Mouse (Mus musculus) heart, embryonic 13.5 days (tissue): ENCODE measurements around the gene Mta3. TPM values are rescaled to one million over a fixed set of nuclear protein-coding genes. Genes with fewer than 3 reads are reported as not detected.
"Not testable (repeated sequence)": the region's sequence is repeated elsewhere in the genome, so short reads cannot be mapped to it uniquely, and the experiment has no call there.

Experiments
- ATAC-seq: fragments of 200-750 bp; cut with Nextera tagmentation; 2 replicates; pipeline ENCODE4 v1.8.0; 2017; ENCODE audit warnings: moderate TSS enrichment; ENCODE audit not compliant: insufficient number of reproducible peaks, low FRiP score, low TSS enrichment; ENCODE audit errors: extremely low read depth
- H3K27ac ChIP-seq: fragments of 300-500 bp; sonication (generic); replicated peaks from 2 replicates; pipeline ENCODE4 v1.5.1; 2015; ENCODE audit warnings: moderate library complexity, mild to moderate bottlenecking, inconsistent platforms
- H3K27me3 ChIP-seq: fragments of 300-500 bp; sonication (generic); replicated peaks from 2 replicates; pipeline ENCODE4 v1.6.1; 2015; ENCODE audit warnings: mild to moderate bottlenecking, inconsistent platforms
- H3K36me3 ChIP-seq: fragments of 300-500 bp; sonication (generic); 2 replicates; pipeline ENCODE4 v1.6.1; 2015; ENCODE audit warnings: mild to moderate bottlenecking, inconsistent platforms
- H3K4me1 ChIP-seq: fragments of 300-500 bp; sonication (generic); 2 replicates; pipeline ENCODE4 v1.6.1; 2015; ENCODE audit warnings: inconsistent platforms
- H3K4me2 ChIP-seq: fragments of 300-500 bp; sonication (generic); 2 replicates; pipeline ENCODE4 v1.6.1; 2015; ENCODE audit warnings: inconsistent platforms, mild to moderate bottlenecking, moderate library complexity
- H3K4me3 ChIP-seq: fragments of 300-500 bp; sonication (generic); 2 replicates; pipeline ENCODE4 v1.5.1; 2015; ENCODE audit warnings: moderate library complexity, mild to moderate bottlenecking, inconsistent platforms
- H3K9ac ChIP-seq: fragments of 300-500 bp; sonication (generic); 2 replicates; pipeline ENCODE4 v1.6.1; 2015; ENCODE audit warnings: inconsistent platforms, mild to moderate bottlenecking, moderate library complexity
- H3K9me3 ChIP-seq: fragments of 300-500 bp; sonication (generic); 2 replicates; pipeline ENCODE4 v1.6.1; 2016; ENCODE audit warnings: inconsistent platforms
- WGBS: fragments of 180-500 bp; shearing (Covaris S2); methylation state at CpG from one replicate; pipeline ENCODE4 v1.1.7; 2015; ENCODE audit warnings: mixed read lengths; 5-methylcytosine and 5-hydroxymethylcytosine counted together
- polyA plus RNA-seq: library from polyadenylated mRNA; unstranded; fragments of >200 nt; fragmentation: Nextera tagmentation; extraction: Ambion mirVana; gene quantifications from 2 replicates; pipeline ENCODE4 v1.2.1, GENCODE M21; 2015

Mta3 gene
- polyA plus RNA-seq, 1 experiment from 2014 or later, result 34.9 TPM

DNA sequence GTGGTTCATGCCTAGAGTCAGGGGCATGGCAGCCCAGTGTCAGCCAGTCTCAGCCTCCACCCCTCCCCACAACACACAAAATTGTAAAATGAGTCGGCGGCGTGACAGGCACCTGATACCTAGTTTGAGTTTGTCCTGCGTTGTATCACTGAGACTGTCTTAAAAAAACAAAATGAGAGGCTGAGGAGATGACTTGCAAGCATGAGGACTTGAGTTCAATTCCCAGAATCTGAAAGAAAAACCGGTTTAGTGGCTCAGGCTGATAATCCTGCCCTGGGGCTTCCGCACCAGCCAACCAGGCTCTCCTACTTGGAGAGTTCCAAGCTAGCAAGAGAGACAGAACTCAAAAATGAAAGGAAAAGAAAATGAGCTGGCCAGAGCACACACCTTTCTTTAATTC, 2.9 kb downstream of the Mta3 start:
- Histone ChIP-seq H3K36me3 (peaks cover 44% of the 10 kb centered on the region), H3K4me1 (peaks cover 22% of the 10 kb centered on the region), H3K9ac (no peak overlapping the region), H3K4me2 (no peak overlapping the region), H3K4me3 (no peak overlapping the region), H3K27me3 (no peaks in the 10 kb centered on the region), H3K27ac (no peak overlapping the region), H3K9me3 (no peaks in the 10 kb centered on the region)
- WGBS, result 80% methylated on average over 6 of the region's 6 CpGs
- no peak for ATAC-seq

DNA sequence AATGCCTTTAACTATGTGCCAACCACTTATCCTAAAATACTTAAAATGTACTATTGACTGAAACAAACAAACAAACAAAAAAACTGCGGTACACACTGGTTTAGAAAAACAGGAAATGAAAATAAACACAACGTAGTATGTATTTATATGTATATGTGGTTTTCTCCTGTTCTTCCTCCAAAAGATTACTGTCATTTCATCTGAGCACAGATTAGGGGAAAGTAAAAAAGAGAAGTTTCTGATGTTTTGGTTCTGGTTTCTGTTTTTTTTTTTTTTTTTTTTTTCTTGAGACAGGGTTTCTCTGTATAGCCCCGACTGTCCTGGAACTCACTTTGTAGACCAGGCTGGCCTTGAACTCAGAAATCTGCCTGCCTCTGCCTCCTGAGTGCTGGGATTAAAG, 3.6 kb downstream of the Mta3 start:
- 89% methylated on average over 2 of the region's 3 CpGs for WGBS
- H3K4me2 ChIP-seq, ATAC-seq, H3K9me3 ChIP-seq, H3K27ac ChIP-seq, H3K9ac ChIP-seq, H3K4me3 ChIP-seq, H3K27me3 ChIP-seq: not testable (repeated sequence)
- Histone ChIP-seq H3K4me1 (peaks cover 22% of the 10 kb centered on the region), H3K36me3 (peaks cover 50% of the 10 kb centered on the region)

DNA sequence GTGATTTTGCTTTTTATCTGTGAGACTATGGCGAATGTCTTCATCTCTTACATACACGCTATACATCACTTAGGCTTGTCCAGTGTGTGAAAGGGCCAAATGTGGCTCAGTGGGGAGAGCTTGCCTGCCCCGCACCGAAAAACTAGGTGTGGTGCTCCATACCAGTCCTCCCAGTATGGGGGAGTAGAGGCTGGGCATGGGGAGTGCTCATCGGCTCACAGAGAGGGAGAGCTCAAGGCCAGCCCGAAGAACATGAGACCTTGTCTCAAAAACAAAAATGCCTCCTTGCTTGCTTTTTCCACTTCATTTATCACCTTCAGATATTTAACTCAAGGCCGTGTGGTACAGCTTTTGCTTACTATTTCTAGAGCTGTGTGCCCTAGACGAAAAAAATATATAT, 4.7 kb downstream of the Mta3 start:
- Histone ChIP-seq H3K27me3 (no peaks in the 10 kb centered on the region), H3K4me3 (no peak overlapping the region), H3K4me1 (peaks cover 17% of the 10 kb centered on the region), H3K9me3 (no peaks in the 10 kb centered on the region), H3K9ac (no peak overlapping the region), H3K4me2 (no peak overlapping the region), H3K27ac (no peak overlapping the region), H3K36me3 (peaks cover 62% of the 10 kb centered on the region)
- no peak for ATAC-seq
- 91% methylated on average over 8 of the region's 8 CpGs for WGBS

DNA sequence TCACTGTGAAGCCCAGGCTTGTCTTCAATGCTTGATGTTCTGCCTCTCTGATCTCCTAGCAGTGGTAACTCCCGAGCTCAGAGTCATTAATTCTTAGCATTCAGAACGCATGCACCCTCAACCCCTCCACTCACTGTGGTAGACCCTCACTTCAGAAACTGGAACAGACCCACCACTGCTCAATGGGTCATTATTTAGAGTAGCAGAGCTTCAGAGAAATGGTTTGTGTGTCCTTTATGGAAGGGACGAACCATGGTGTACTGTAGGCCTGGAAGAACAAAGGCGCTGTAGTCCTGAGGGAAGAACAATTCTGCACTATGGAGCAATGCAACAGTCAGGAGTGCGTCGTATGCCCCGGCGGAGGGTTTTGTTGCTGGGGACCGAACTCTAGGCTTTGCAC, 6.4 kb downstream of the Mta3 start:
- Histone ChIP-seq H3K9me3 (peaks cover 10% of the 10 kb centered on the region), H3K4me1 (peaks cover 11% of the 10 kb centered on the region), H3K36me3 (peaks cover 79% of the 10 kb centered on the region), H3K4me3 (no peak overlapping the region), H3K9ac (no peak overlapping the region), H3K4me2 (no peak overlapping the region), H3K27me3 (no peaks in the 10 kb centered on the region), H3K27ac (no peak overlapping the region)
- WGBS, result 92% methylated on average over 9 of the region's 9 CpGs
- no peak for ATAC-seq

DNA sequence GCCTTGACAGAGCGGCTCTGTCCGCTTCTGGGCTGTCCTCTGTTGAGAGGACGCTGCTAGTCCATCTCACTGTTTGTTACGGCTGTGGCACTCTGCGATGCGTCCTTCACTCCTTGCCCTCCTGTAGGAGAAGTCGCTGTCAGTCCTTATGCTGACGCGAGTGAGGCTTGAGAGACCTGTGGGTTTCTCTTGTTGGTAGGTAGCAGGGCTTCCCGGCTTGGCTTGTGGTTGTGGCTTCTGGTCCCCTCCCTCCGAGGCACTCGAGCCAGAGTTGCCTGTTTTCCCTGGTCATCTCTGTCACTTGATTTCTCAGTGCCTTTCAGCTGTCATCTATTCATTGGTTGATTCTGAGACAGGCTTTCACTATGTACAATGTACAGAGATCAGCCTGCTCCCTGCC, 14.5 kb downstream of the Mta3 start:
- Histone ChIP-seq H3K36me3 (peaks cover 52% of the 10 kb centered on the region), H3K4me2 (no peak overlapping the region), H3K9ac (no peak overlapping the region), H3K9me3 (peaks cover 11% of the 10 kb centered on the region), H3K4me3 (no peak overlapping the region), H3K4me1 (peaks cover 14% of the 10 kb centered on the region), H3K27me3 (no peaks in the 10 kb centered on the region), H3K27ac (no peak overlapping the region)
- no peak for ATAC-seq
- WGBS, result 66% methylated on average over 12 of the region's 12 CpGs

DNA sequence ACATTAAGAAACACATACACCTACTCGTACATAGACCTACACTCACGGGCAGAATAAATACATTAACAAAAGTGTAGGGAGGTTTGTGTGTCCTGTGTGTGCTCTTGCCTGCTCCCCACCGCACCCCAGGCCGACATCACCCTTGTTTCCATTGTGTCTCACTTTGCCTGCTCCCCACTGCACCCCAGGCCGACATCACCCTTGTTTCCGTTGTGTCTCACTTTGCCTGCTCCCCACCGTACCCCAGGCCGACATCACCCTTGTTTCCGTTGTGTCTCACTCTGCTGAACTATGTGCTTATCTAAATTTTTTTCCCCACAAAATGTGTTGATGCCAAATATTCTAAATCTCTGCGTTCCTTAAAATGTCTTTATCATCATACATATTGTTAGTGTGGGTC, 15.2 kb downstream of the Mta3 start:
- no peak for ATAC-seq
- H3K27me3 ChIP-seq, result no peaks in the 10 kb centered on the region
- no peak overlapping the region for H3K9ac ChIP-seq
- WGBS, result 82% methylated on average over 10 of the region's 10 CpGs
- H3K4me1 ChIP-seq, result peaks cover 14% of the 10 kb centered on the region
- peaks cover 45% of the 10 kb centered on the region for H3K36me3 ChIP-seq
- H3K9me3 ChIP-seq, result peaks cover 8% of the 10 kb centered on the region
- no peak overlapping the region for H3K4me2 ChIP-seq
- H3K4me3 ChIP-seq, result no peak overlapping the region
- no peak overlapping the region for H3K27ac ChIP-seq

DNA sequence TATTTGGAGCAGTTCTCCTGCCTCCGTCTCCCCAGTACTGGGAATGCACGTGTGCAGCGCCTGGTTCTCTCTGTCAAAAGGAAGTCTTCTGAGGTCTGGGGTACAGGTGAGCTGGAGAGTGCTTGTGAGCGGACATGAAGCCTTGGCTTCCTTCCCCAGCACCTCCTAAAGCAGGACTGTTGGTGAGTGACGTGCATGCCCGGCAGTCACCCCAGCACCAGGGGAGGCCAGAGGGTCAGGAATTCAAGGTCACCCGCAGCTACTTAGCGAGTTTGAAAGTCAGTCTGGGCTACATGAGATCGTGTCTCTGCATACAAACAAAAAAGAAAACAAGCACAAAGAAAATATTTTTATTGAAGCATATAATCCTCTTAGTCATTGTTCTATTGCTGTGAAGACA, 17.1 kb downstream of the Mta3 start:
- H3K9ac ChIP-seq, result no peak overlapping the region
- H3K4me3 ChIP-seq, result no peak overlapping the region
- no peaks in the 10 kb centered on the region for H3K9me3 ChIP-seq
- H3K4me2 ChIP-seq, result 0 out of 2 replicates have a peak overlapping the region, but pooled peaks have one; percentile 9
- no peak for ATAC-seq
- no peaks in the 10 kb centered on the region for H3K27me3 ChIP-seq
- H3K27ac ChIP-seq, result no peak overlapping the region
- WGBS, result 60% methylated on average over 9 of the region's 9 CpGs
- H3K4me1 ChIP-seq, result peaks cover 14% of the 10 kb centered on the region
- peaks cover 39% of the 10 kb centered on the region for H3K36me3 ChIP-seq

DNA sequence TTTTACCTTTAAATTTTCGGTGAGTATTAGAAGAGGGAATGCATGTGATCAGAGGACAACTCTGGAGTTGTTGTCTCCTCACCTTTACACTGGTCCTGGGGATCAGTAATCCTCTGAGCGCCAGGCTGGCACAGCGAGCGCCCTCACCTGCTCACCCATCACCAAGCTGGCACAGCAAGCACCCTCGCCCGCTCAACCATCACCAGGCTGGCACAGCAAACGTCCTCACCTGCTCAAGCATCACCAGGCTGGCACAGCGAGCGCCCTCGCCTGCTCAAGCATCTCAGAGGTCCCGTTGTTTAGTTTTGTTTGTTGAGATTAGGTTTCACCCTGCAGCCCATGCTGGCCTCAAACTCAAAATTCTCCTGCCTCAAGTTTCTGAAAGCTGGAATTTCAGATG, 20.5 kb downstream of the Mta3 start:
- H3K27ac ChIP-seq, result no peak overlapping the region
- no peaks in the 10 kb centered on the region for H3K9me3 ChIP-seq
- WGBS, result 91% methylated on average over 11 of the region's 11 CpGs
- no peak overlapping the region for H3K4me3 ChIP-seq
- ATAC-seq, result no peak
- no peak overlapping the region for H3K9ac ChIP-seq
- no peak overlapping the region for H3K4me2 ChIP-seq
- H3K27me3 ChIP-seq, result no peaks in the 10 kb centered on the region
- H3K36me3 ChIP-seq, result peaks cover 25% of the 10 kb centered on the region
- peaks cover 20% of the 10 kb centered on the region for H3K4me1 ChIP-seq

DNA sequence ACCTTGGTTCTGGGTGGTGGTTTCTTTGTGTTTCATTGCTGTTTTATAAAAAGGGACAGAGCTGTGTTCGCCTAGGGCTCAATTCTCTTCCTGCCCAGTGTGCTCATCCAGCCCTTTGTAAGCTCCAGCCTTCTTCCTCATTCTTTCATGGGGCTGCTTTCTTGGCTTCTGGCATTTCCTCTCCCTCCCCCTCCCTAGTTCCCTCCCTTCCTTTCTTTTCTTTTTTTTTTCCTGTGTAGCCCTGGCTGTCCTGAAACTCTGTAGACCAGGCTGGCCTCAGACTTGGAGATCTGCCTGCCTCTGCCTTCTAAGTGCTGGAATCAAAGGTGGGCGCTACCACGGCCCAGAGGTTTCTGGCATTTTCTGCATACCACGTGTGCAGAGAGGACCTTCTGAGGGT, 21.7 kb downstream of the Mta3 start:
- H3K36me3 ChIP-seq, result peaks cover 26% of the 10 kb centered on the region
- no peaks in the 10 kb centered on the region for H3K9me3 ChIP-seq
- ATAC-seq, result no peak
- 82% methylated on average over 4 of the region's 4 CpGs for WGBS
- H3K4me3 ChIP-seq, result no peak overlapping the region
- peaks cover 29% of the 10 kb centered on the region for H3K4me1 ChIP-seq
- H3K27ac ChIP-seq, result no peak overlapping the region
- no peak overlapping the region for H3K9ac ChIP-seq
- H3K27me3 ChIP-seq, result no peaks in the 10 kb centered on the region
- H3K4me2 ChIP-seq, result no peak overlapping the region

DNA sequence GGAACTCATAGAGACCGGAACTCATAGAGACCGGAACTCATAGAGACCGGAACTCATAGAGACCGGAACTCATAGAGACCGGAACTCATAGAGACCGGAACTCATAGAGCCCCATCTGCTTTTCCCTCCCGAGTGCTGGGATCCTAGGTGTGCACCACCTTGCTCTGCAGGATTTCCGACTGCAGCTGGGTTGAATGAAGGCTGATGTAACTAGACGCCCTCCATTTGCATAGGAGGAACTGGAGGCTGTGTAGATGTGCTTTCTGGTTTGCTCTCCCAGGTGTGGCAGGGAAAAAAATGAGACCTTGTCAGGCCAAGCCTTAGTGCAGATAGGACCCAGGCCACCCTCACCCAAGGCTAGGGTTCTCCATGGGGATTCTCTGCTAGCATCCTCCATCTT, 23.1 kb downstream of the Mta3 start:
- ATAC-seq, result no peak
- Histone ChIP-seq H3K27me3 (no peaks in the 10 kb centered on the region), H3K36me3 (peaks cover 24% of the 10 kb centered on the region), H3K4me3 (no peak overlapping the region), H3K9me3 (no peaks in the 10 kb centered on the region), H3K4me1 (peaks cover 24% of the 10 kb centered on the region), H3K9ac (no peak overlapping the region), H3K4me2 (no peak overlapping the region), H3K27ac (no peak overlapping the region)
- 91% methylated on average over 9 of the region's 9 CpGs for WGBS

DNA sequence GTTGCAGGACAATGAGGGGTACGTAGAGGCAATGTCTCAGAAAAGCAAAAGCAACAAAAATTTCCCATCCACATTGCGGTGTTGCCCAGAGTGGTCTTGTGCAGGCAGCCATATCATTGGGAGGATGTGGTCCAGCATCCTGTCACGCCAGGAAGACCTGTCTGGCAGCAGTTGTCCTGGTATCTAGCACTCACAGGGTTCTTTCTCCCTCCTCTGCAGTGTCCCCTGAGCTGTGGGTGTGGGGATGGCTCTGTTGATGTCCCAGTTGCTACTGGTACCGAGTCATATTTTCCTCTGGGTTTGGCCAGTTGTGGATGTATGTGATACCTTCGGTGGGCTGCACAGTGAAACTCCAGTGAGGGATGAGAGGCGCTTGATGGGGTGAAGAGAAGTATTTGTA, 24.2 kb downstream of the Mta3 start:
- WGBS, result 85% methylated on average over 6 of the region's 6 CpGs
- no peak for ATAC-seq
- Histone ChIP-seq H3K27me3 (no peaks in the 10 kb centered on the region), H3K36me3 (peaks cover 17% of the 10 kb centered on the region), H3K9ac (no peak overlapping the region), H3K4me2 (no peak overlapping the region), H3K4me3 (no peak overlapping the region), H3K27ac (no peak overlapping the region), H3K4me1 (peaks cover 23% of the 10 kb centered on the region), H3K9me3 (no peaks in the 10 kb centered on the region)

DNA sequence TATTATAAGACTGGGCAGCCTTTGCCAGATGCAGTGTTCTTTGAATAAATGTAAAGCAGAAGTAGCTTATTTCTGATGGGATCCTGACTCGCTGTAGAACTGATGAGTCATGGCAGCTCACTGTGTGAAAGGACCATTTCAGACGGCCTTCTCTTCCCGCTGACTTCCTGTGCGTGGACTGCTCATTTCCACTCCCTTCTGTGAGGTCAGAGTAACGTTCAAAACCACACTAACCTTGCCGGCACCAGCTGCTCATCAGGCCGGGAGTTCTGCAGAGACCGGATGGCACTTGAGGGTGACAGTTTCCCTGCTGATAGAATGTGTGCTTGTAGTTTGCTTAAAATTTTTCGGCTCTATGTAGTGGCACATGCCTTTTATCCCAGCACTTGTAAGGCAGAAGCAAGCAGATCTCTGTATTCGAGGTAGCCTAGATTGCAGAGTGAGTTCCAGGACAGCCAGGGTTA, 26.2 kb downstream of the Mta3 start:
- Histone ChIP-seq H3K36me3 (peaks cover 8% of the 10 kb centered on the region; the same call in 1 of the 2 replicates), H3K4me2 (peak overlapping the region; percentile 36), H3K9me3 (no peaks in the 10 kb centered on the region), H3K27ac (peak overlapping the region; percentile 63), H3K4me3 (no peak overlapping the region), H3K27me3 (no peaks in the 10 kb centered on the region), H3K9ac (0 out of 2 replicates have a peak overlapping the region, but pooled peaks have one; percentile 14), H3K4me1 (peaks cover 21% of the 10 kb centered on the region)
- ATAC-seq, result 0 out of 2 replicates have a peak, but pooled peaks have one; percentile 23
- 48% methylated on average over 10 of the region's 10 CpGs for WGBS
